In genomic region chr2:180214352-180214978, GRCm38 (mm10) we compare ENCODE assay signal across 10 mouse cellular contexts. TPM values are rescaled to one million over a fixed set of nuclear protein-coding genes. Genes with fewer than 3 reads are reported as not detected.
DNase-seq lines count a peak whose midpoint lies in the region; ATAC-seq lines count a peak whose summit lies in the region.
"Had no signal": no experiment of that assay in that cellular context is flagged by ENCODE, and none has a peak within 500 bp of the region (broad histone marks: within the 10 kb centered on the region; RNA-seq: fewer than 3 reads in every experiment).

No protein-coding gene starts in this region.

- DNase-seq in hindbrain, embryonic 14.5 days (ENCODE audit: low spot score), result no peak
- peak; percentile 55 for DNase-seq in adrenal gland, postnatal 25 days
- peak; percentile 76 for DNase-seq in kidney, adult 18-20 months
- peak; percentile 49 for DNase-seq in lung, postnatal 36 days
- DNase-seq in cerebellum, postnatal 4 days (ENCODE audit: low spot score in 2 of 2), result no peak
- no peak for DNase-seq in gastrocnemius, postnatal 14 days
- DNase-seq in embryo, embryonic 10 days (ENCODE audit: low spot score), result no peak

- H3K4me1 ChIP-seq in hindbrain, embryonic 16.5 days (ENCODE audit: control insufficient read depth, insufficient read depth, low read depth, low read length), result peaks cover 5% of the 10 kb centered on the region; the same call in 1 of the 2 replicates
- H3K4me1 ChIP-seq in hindbrain, embryonic 14.5 days (replicated peaks; ENCODE audit: control insufficient read depth, insufficient read depth, low read length), result no peaks in the 10 kb centered on the region; the same call in 1 of the 2 replicates

- H3K27ac ChIP-seq in hindbrain, embryonic 16.5 days (ENCODE audit: low read depth, low read length), result peak overlapping the region; percentile 16; the same call in 1 of the 2 replicates
- no peak overlapping the region for H3K27ac ChIP-seq in hindbrain, embryonic 14.5 days
- H3K27ac ChIP-seq: liver, embryonic 15.5 days had no signal

- no peaks in the 10 kb centered on the region for H3K27me3 ChIP-seq in hindbrain, embryonic 16.5 days (replicated peaks; ENCODE audit: control insufficient read depth, insufficient read depth, low read length)
- no peaks in the 10 kb centered on the region for H3K27me3 ChIP-seq in hindbrain, embryonic 14.5 days (ENCODE audit: control insufficient read depth, insufficient read depth, low read length)
- H3K27me3 ChIP-seq: liver, embryonic 15.5 days had no signal

- H3K36me3 ChIP-seq in hindbrain, embryonic 16.5 days (ENCODE audit: control insufficient read depth, insufficient read depth, low read length), result no peaks in the 10 kb centered on the region
- H3K36me3 ChIP-seq in hindbrain, embryonic 14.5 days (replicated peaks; ENCODE audit: control insufficient read depth, insufficient read depth), result no peaks in the 10 kb centered on the region
- H3K36me3 ChIP-seq: liver, embryonic 15.5 days had no signal

- no peak overlapping the region for H3K4me2 ChIP-seq in hindbrain, embryonic 16.5 days (ENCODE audit: low read length)
- H3K4me2 ChIP-seq in hindbrain, embryonic 14.5 days (replicated peaks), result no peak overlapping the region
- H3K4me2 ChIP-seq: liver, embryonic 15.5 days had no signal

- no peaks in the 10 kb centered on the region for H3K9me3 ChIP-seq in hindbrain, embryonic 16.5 days (ENCODE audit: control insufficient read depth, low read length)
- no peaks in the 10 kb centered on the region for H3K9me3 ChIP-seq in hindbrain, embryonic 14.5 days (ENCODE audit: control insufficient read depth, low read length)
- H3K9me3 ChIP-seq: liver, embryonic 15.5 days had no signal

- intact Hi-C loops in gastrocnemius, postnatal 14 days (cut with DNase I; ENCODE audit: low total_unique reads), result loop anchor here (5.0 kb wide), 1 partner anchor 33 kb away; no protein-coding TSS in a partner anchor

- no peak overlapping the region for H3K9ac ChIP-seq in hindbrain, embryonic 16.5 days (ENCODE audit: low read depth, low read length)
- no peak overlapping the region for H3K9ac ChIP-seq in hindbrain, embryonic 14.5 days
- H3K9ac ChIP-seq: liver, embryonic 15.5 days had no signal

- WGBS in hindbrain, embryonic 16.5 days, result 80% methylated on average over 4 of the region's 4 CpGs
- WGBS in hindbrain, embryonic 14.5 days, result 83% methylated on average over 4 of the region's 4 CpGs

- no peak for ATAC-seq in hindbrain, embryonic 16.5 days
- ATAC-seq in hindbrain, embryonic 14.5 days (ENCODE audit: low FRiP score), result no peak

- H3K4me3 ChIP-seq in hindbrain, embryonic 16.5 days (ENCODE audit: low read length), result no peak overlapping the region
- no peak overlapping the region for H3K4me3 ChIP-seq in hindbrain, embryonic 14.5 days (replicated peaks; ENCODE audit: low read length)
- H3K4me3 ChIP-seq: erythroblast, embryonic 14.5 days; liver, embryonic 15.5 days had no signal

RNA-seq across cellular contexts. Expression of gene Lama5, which starts 11.2 kb away (rescaled TPM):
- 2.2 and 3.5 TPM in 2 replicates for polyA plus RNA-seq in hindbrain, embryonic 16.5 days (2015; fragmentation: Nextera tagmentation; extraction: Ambion mirVana)
- 2.6 and 2.9 TPM in 2 replicates for polyA plus RNA-seq in hindbrain, embryonic 14.5 days (2014; fragmentation: Nextera tagmentation; extraction: Ambion mirVana)
- total RNA-seq in adrenal gland, postnatal 25 days (2021), result 29.3 and 38.0 TPM in 2 replicates
- 10 to 100 TPM; 17.9 to 18.0 TPM for total RNA-seq in gastrocnemius, postnatal 14 days (2021)

RNA-seq across cellular contexts. Expression of gene Rps21, which starts 42.7 kb away (rescaled TPM):
- polyA plus RNA-seq in hindbrain, embryonic 16.5 days (2015; fragmentation: Nextera tagmentation; extraction: Ambion mirVana), result 271 and 282 TPM in 2 replicates
- polyA plus RNA-seq in hindbrain, embryonic 14.5 days (2014; fragmentation: Nextera tagmentation; extraction: Ambion mirVana), result 372 and 509 TPM in 2 replicates
- 728 and 789 TPM in 2 replicates for total RNA-seq in adrenal gland, postnatal 25 days (2021)
- total RNA-seq in gastrocnemius, postnatal 14 days (2021), result 100 to 1,000 TPM; 456 to 506 TPM

RNA-seq across cellular contexts. Expression of gene Adrm1, which starts 43.2 kb away (rescaled TPM):
- 193 and 201 TPM in 2 replicates for polyA plus RNA-seq in hindbrain, embryonic 16.5 days (2015; fragmentation: Nextera tagmentation; extraction: Ambion mirVana)
- polyA plus RNA-seq in hindbrain, embryonic 14.5 days (2014; fragmentation: Nextera tagmentation; extraction: Ambion mirVana), result 148 and 149 TPM in 2 replicates
- 132 and 145 TPM in 2 replicates for total RNA-seq in adrenal gland, postnatal 25 days (2021)
- total RNA-seq in gastrocnemius, postnatal 14 days (2021), result 10 to 100 TPM; 95.7 to 97.3 TPM

RNA-seq across cellular contexts. Expression of gene Cables2, which starts 58.8 kb away (rescaled TPM):
- polyA plus RNA-seq in hindbrain, embryonic 16.5 days (2015; fragmentation: Nextera tagmentation; extraction: Ambion mirVana), result 11.1 and 22.2 TPM in 2 replicates
- 40.6 and 40.9 TPM in 2 replicates for polyA plus RNA-seq in hindbrain, embryonic 14.5 days (2014; fragmentation: Nextera tagmentation; extraction: Ambion mirVana)
- total RNA-seq in adrenal gland, postnatal 25 days (2021), result 16.1 and 19.6 TPM in 2 replicates
- total RNA-seq in gastrocnemius, postnatal 14 days (2021), result 1 to 10 TPM; 6.8 to 9.2 TPM

Comparison
In these comparisons a context has a peak if more than half of its experiments do, and no peak if none do; other contexts are left out.
1. DNase-seq: peak in adrenal gland, postnatal 25 days (single experiment), kidney, adult 18-20 months (single experiment) and lung, postnatal 36 days (single experiment); none in hindbrain, embryonic 14.5 days (single experiment), cerebellum, postnatal 4 days (0 of 2), gastrocnemius, postnatal 14 days (single experiment) and embryo, embryonic 10 days (single experiment).